Mouse (Mus musculus) embryonic facial prominence, embryonic 10.5 days (tissue): ENCODE results near the gene Smcr8. TPM values are rescaled to one million over a fixed set of nuclear protein-coding genes. Genes with fewer than 3 reads are reported as not detected.

Experiments used
- DNase-seq: peaks from one replicate; pipeline ENCODE4 v3.0.0-alpha.2; 2017; ENCODE audit warnings: low spot score
- H3K27ac ChIP-seq: fragments of 300-500 bp; sonication (generic); replicated peaks from 2 replicates; pipeline ENCODE4 v1.5.1; 2016; ENCODE audit warnings: mild to moderate bottlenecking
- H3K27me3 ChIP-seq: fragments of 300-500 bp; sonication (generic); replicated peaks from 2 replicates; pipeline ENCODE4 v1.6.1; 2016; ENCODE audit warnings: low read depth, mild to moderate bottlenecking; ENCODE audit not compliant: poor library complexity, severe bottlenecking
- H3K36me3 ChIP-seq: fragments of 300-500 bp; sonication (generic); replicated peaks from 2 replicates; pipeline ENCODE4 v1.6.1; 2016; ENCODE audit warnings: mild to moderate bottlenecking, moderate library complexity
- H3K4me1 ChIP-seq: fragments of 300-500 bp; sonication (generic); 2 replicates; pipeline ENCODE4 v1.6.1; 2016
- H3K4me3 ChIP-seq: fragments of 300-500 bp; sonication (generic); 2 replicates; pipeline ENCODE4 v1.5.1; 2016; ENCODE audit warnings: mild to moderate bottlenecking, moderate library complexity
- H3K9me3 ChIP-seq: fragments of 300-500 bp; sonication (generic); 2 replicates; pipeline ENCODE4 v1.6.1; 2016; ENCODE audit warnings: mild to moderate bottlenecking
- WGBS: fragments of 180-500 bp; shearing (Covaris S2); methylation state at CpG from one replicate; pipeline ENCODE4 v1.1.7; 2016; 5-methylcytosine and 5-hydroxymethylcytosine counted together
- microRNA-seq: library from miRNA; unstranded; fragments of <30 nt; microRNA quantifications from one replicate; pipeline ENCODE4, GENCODE M21; 2017
- polyA plus RNA-seq: library from polyadenylated mRNA; unstranded; fragments of >200 nt; fragmentation: Nextera tagmentation; extraction: Ambion mirVana; gene quantifications from 2 replicates; pipeline ENCODE4 v1.2.1, GENCODE M21; 2016

The Smcr8 gene
- polyA plus RNA-seq, 1 experiment from 2014 or later: 9.0 TPM

GRCm38 (mm10) chr11:60827241-60827945 is 50.1 kb downstream of the Smcr8 start:
- WGBS: 56% methylated on average over 4 of the region's 4 CpGs
- Histone ChIP-seq H3K9me3 (no peaks in the 10 kb centered on the region), H3K36me3 (no peaks in the 10 kb centered on the region), H3K27ac (no peak overlapping the region), H3K27me3 (no peaks in the 10 kb centered on the region), H3K4me1 (peaks cover 10% of the 10 kb centered on the region), H3K4me3 (no peak overlapping the region)
- no peak for DNase-seq

- H3K4me3 ChIP-seq: no peak overlapping the region
- H3K9me3 ChIP-seq: no peaks in the 10 kb centered on the region
- 40% methylated on average over 2 of the region's 2 CpGs for WGBS
- peaks cover 10% of the 10 kb centered on the region for H3K4me1 ChIP-seq
- H3K27ac ChIP-seq: no peak overlapping the region
- no peaks in the 10 kb centered on the region for H3K27me3 ChIP-seq
- H3K36me3 ChIP-seq: no peaks in the 10 kb centered on the region
- DNase-seq: no peak
These were observed 51.6 kb downstream of the Smcr8 start for GRCm38 (mm10) chr11:60828903-60829302.

GRCm38 (mm10) chr11:60830433-60831052 is 53.2 kb downstream of the Smcr8 start, which contains the start of gene Dhrs7b:
Dhrs7b (plus strand) TSS chr11:60830631.
- Histone ChIP-seq H3K4me1 (peaks cover 10% of the 10 kb centered on the region), H3K27ac (peak within 1 kb of the TSS; percentile 84), H3K9me3 (no peaks in the 10 kb centered on the region), H3K4me3 (peak within 1 kb of the TSS; percentile 80), H3K36me3 (no peaks in the 10 kb centered on the region), H3K27me3 (no peaks in the 10 kb centered on the region)
- peak; percentile 83 for DNase-seq
- under 1% methylated on average over 34 of the region's 34 CpGs for WGBS

GRCm38 (mm10) chr11:60836897-60837296 is 59.6 kb downstream of the Smcr8 start:
- 95% methylated on average over 6 of the region's 6 CpGs for WGBS
- Histone ChIP-seq H3K36me3 (0 out of 2 replicates have a peak, but pooled peaks cover 10% of the 10 kb centered on the region), H3K27ac (no peak overlapping the region), H3K4me1 (no peaks in the 10 kb centered on the region), H3K4me3 (no peak overlapping the region), H3K27me3 (no peaks in the 10 kb centered on the region), H3K9me3 (no peaks in the 10 kb centered on the region)
- no peak for DNase-seq

Small RNA genes within 50 kb of the gene (microRNA-seq; reads per million reads assigned to microRNA genes)
- gene Mir5100: 3.4 reads per million, percentile 4 among the genes with 10 or more reads in this experiment

Other genes with a start within 250 kb of the Smcr8 start
- 39.1 and 40.1 TPM in 2 replicates for gene Alkbh5, start 241.1 kb upstream of the Smcr8 start, polyA plus RNA-seq
- 125 and 133 TPM in 2 replicates for gene Llgl1, start 77.8 kb upstream of the Smcr8 start, polyA plus RNA-seq
- 71.9 and 75.5 TPM in 2 replicates for gene Flii, start 50.3 kb upstream of the Smcr8 start, polyA plus RNA-seq
- gene Mief2, start 49.1 kb upstream of the Smcr8 start, polyA plus RNA-seq: 14.4 and 15.6 TPM in 2 replicates
- 27.3 and 28.1 TPM in 2 replicates for gene Top3a, start 159 bp upstream of the Smcr8 start, polyA plus RNA-seq
- gene Shmt1, start 34.2 kb downstream of the Smcr8 start, polyA plus RNA-seq: 98.3 and 109 TPM in 2 replicates
- gene Dhrs7b, start 53.1 kb downstream of the Smcr8 start, polyA plus RNA-seq: 30.0 and 30.5 TPM in 2 replicates
- 69.5 and 71.6 TPM in 2 replicates for gene Tmem11, start 101.7 kb downstream of the Smcr8 start, polyA plus RNA-seq
- gene Natd1, start 137.2 kb downstream of the Smcr8 start, polyA plus RNA-seq: 17.6 and 19.9 TPM in 2 replicates
- gene Map2k3, start 154.5 kb downstream of the Smcr8 start, polyA plus RNA-seq: 79.7 and 87.1 TPM in 2 replicates
- 2.2 and 2.5 TPM in 2 replicates for gene Kcnj12, start 245.0 kb downstream of the Smcr8 start, polyA plus RNA-seq